Mouse (Mus musculus) lung, postnatal 10 days (tissue): Measurements from ENCODE around the gene Ust.

Source experiments
- DNase-seq: peaks from one replicate; pipeline ENCODE4 v3.0.0; 2021

Gene Ust

GRCm38 (mm10) chr10:8213906-8214421 lies 304.7 kb downstream of the Ust start:
- DNase-seq, result peak; percentile 57

- DNase-seq, result no peak
Observed at GRCm38 (mm10) chr10:8213266-8213905, 305.2 kb downstream of the Ust start.

DNA sequence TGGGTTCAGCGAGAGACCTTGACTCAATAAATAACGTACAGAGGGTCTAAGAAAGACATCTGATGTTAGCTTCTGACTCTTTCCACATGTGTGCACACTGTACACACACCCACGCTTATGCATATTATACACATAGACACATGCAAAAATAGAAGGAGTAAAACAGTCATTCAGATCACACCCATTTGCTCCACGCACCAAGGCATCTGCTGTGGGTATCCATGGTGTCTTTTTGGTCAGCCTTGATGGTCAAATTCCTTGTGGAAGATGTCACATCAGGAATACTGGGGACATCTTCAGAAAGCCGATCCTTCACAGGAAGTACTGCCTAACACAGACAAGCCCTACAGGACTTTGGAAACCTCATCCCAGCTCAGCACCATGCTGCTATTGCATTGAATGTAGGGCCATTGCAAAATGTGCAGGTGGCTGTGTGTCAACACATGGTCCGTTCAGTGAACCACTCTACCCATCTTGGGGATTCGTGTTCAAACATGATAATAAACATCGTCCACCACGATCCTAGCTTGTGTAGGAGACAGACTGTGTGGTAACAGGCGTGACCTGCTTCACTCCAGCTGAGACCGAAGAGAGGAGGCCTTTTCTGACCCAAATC lies 305.9 kb downstream of the Ust start:
- no peak for DNase-seq

DNA sequence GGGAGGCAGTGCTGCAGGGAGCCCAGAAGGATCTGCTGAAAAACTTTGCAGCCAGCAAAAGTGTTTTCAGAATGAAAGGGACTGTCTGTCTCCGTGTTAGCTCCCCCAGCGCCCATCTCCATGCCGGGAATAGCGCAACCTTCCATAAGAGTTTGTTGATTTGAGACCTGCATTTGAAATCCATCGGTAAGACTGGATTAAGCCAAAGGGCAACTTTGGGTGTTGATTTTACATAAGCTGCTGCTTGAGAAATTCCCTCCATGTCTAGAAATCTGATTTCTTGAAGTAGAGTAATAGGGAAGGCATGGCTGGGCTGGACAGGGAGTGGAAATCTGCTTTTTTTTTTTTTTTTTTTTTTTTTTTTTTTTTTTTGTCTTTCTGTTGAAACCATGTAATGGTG lies 306.9 kb downstream of the Ust start:
- DNase-seq, result no peak

DNA sequence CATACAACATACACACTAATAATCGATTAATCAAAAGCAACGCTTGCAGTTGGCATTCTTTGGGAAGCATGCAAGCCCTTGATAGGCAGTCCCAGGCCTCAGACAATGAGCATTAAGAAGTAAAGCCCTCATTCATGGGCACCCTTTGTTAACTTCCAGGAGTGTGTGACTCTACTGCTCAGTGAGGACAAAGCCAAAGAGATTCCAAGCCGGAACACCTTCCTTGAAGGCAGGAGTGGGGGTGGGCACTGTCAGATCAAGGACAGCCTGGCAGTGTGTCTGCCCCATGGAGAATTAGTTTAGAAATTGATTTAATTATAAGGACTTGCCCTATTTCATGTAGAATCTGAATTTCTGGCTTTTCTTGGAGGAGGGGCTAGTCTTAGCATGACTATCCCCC lies 308.3 kb downstream of the Ust start:
- DNase-seq, result no peak

DNA sequence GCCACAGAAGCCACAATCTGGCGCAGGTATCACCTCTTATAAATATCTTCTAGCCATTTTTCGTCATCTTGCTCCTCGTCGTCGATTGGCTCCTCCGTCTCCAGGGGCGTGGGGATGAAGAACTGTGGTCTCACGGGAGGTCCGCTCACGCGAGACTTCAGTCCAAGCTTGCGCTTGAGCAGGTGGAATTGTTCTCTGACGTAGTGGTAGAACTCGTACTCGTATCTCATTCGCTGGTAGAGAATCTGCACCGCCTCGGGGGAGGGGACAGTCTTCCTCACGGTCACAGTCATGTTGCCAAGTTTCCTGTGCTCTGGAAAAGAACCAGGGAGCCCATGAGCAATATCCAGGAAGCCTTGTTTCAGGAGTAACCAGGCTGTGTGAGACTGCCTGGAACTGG lies 311.3 kb downstream of the Ust start:
- DNase-seq, result no peak

- no peak for DNase-seq
Observed at GRCm38 (mm10) chr10:8203681-8204080, 314.9 kb downstream of the Ust start.

DNA sequence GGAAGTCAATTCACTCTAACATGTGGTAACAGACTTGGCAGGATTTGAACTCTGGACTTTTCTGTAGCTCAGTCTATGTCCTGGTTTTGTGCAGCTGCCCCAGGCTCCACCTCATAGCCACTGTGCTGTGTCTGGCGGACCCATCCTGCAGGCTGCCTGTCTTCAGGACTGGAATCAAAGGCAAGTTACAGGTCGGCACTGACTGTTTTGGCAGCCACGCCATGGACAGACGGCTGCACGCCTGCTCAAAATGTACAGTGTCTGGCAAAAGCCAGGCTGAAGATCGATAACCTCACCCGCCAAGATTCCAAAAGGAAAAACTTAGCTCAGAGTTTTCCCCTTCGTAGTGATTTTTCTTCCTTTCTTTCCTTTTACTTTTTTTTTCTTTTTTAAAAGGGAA lies 318.8 kb downstream of the Ust start:
- no peak for DNase-seq

- DNase-seq, result no peak
Observed at GRCm38 (mm10) chr10:8199026-8199756, 319.4 kb downstream of the Ust start.

- DNase-seq, result no peak
Observed at GRCm38 (mm10) chr10:8197661-8198060, 321.0 kb downstream of the Ust start.

- DNase-seq, result peak; percentile 84
Observed at GRCm38 (mm10) chr10:8196300-8196699, 322.3 kb downstream of the Ust start.

DNA sequence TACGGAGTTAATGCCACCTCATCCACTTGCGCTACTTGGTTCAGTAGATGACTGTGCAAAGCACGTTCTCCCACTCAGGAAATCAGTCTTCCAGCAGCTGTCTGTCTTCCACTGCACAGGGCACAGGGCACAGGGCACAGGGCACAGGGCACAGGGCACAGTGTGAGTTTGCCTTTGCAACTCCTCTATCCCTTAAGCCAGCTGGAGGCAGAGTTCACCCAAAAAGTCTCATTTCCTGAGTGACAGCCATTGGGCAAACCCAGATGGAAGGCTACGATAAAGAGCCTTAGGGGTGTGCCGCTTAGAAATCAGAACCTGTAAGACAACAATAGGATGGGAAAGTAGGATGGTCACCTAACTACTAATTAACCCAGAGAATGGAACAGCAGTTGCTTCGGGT lies 322.9 kb downstream of the Ust start:
- DNase-seq, result no peak

DNA sequence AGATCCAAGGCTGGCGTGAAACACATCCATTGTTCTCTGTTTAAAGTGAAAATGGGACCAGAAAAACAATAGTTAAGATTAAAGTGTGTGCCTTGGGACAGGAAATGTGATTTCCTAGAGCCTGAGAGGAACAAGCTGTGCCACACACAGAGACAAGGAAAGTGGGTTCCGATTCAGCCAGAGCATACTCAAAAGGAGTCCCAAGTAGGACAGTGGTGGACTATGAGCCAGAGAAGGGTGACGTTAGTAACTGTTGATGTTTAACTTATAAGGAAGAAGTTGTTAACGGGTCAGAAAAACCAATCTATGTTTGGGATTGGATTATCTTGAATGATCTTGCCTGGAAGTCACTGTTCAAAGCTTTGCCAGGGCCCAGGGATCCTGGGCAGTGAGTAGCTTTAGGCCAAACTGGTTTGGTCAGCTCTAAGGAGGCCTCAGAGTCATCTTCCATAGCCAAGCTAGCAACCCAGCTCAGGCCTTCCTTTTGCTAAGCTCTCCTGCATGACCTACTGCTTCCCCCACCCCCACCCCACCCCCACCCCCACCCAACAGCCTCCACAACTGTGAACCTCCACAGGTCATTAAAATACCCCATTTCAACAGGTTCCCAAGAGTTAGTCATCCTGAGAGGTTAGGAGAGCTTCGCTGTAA lies 329.2 kb downstream of the Ust start:
- DNase-seq, result no peak

GRCm38 (mm10) chr10:8185586-8185985 lies 333.0 kb downstream of the Ust start:
- DNase-seq, result no peak

DNA sequence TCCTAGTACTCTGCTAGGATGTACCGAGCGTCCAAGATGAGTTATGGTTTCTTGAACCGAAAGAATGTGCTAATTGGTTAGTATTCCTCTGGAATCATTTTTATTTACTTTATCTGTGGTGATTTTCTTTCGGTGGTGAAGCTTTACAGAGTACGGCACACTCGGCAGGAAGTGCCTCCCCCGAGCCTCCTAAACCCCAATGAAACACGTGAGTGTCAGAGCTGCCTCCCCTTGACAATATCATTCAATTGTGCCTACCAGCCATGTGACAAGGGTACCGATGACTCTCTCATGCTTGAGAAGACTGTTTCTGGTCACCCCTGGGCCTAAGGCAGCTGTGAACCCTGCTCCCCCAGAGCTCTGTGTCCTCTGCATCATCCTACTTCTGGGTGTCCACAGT lies 333.9 kb downstream of the Ust start:
- no peak for DNase-seq

DNA sequence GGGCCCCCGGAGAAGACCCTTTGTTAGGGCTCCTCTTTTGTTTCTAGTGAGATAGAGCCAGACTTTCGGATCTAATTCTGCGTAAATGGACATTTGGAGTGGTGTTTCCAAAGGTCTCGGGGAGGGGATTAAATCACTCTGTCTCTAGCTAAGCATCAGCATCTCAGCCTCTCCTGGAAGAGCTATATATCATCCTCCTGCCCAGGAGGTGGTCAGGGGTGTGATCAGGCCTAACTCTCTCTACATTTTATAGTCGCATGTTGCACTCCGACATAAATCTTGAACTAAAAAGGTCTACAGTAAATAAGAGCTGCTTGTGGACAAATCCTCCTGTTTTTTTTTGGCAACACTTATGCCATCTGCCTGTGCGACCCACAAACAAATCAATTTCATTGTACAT lies 335.5 kb downstream of the Ust start:
- no peak for DNase-seq

- no peak for DNase-seq
Observed at GRCm38 (mm10) chr10:8181596-8182185, 336.9 kb downstream of the Ust start.

GRCm38 (mm10) chr10:8177618-8178017 lies 341.0 kb downstream of the Ust start:
- no peak for DNase-seq

- peak; percentile 43 for DNase-seq
Observed at GRCm38 (mm10) chr10:8176351-8177053, 342.1 kb downstream of the Ust start.

DNA sequence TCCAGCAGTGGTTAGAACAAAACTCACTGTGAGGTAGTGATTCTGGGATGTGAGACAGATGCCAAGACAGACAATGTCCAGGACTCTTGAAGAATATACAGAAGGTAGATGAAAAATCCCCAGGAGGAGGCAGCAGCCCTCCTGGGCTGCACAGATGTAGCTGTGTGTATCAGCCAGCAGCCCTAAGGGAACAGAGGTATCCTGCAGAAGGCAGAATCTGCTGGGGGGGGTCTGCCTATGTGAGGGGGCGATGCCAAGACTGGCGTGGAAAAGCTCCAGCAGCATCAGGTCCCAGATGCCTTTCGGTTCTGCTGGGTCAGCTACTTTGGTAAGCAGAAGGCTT lies 342.6 kb downstream of the Ust start:
- DNase-seq, result no peak

- no peak for DNase-seq
Observed at GRCm38 (mm10) chr10:8174697-8175096, 343.9 kb downstream of the Ust start.

GRCm38 (mm10) chr10:8174230-8174629 lies 344.4 kb downstream of the Ust start:
- DNase-seq, result no peak

DNA sequence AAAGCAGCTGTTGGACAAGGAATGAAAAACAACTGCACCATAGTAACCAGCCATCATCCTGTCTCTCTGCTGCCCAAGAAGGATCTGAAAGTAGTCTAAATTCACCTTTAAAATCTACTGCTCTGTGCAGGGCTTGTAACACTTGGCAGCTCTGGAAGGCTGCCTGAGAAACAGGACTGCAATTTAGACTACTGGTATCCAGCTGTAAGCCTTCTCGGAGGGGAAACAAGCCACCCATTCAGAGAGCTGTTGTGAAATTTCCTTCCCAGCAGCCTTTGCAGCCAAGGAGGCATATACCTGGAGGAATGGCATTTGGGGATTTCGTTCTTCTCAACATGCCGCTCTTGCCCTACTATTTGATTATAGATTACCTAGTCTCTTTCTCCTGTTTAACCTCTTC lies 345.6 kb downstream of the Ust start:
- peak; percentile 33 for DNase-seq
